Mouse (Mus musculus) 3T3-L1 (cell line): Measurements from ENCODE around the gene Naa50.

Experiments
- DNase-seq: peaks from one replicate; pipeline ENCODE4 v3.0.0-alpha.2; 2015; ENCODE audit warnings: low read depth, low spot score

Naa50 gene

GRCm38 (mm10) chr16:44139536-44140185 is at the start of gene Naa50, which contains the start of gene Atp6v1a:
Gene Naa50 (plus strand): TSS chr16:44139830.
Gene Atp6v1a (minus strand): TSS chr16:44139705.
- DNase-seq, result peak; percentile 94

GRCm38 (mm10) chr16:44099377-44099776 is 40.3 kb upstream of the Naa50 start:
- no peak for DNase-seq

GRCm38 (mm10) chr16:44101181-44101710 is 38.4 kb upstream of the Naa50 start:
- DNase-seq, result no peak

GRCm38 (mm10) chr16:44102925-44103324 is 36.7 kb upstream of the Naa50 start:
- DNase-seq, result no peak

- no peak for DNase-seq
Observed at GRCm38 (mm10) chr16:44103806-44104766, 35.5 kb upstream of the Naa50 start.

- no peak for DNase-seq
Observed at GRCm38 (mm10) chr16:44105211-44105610, 34.4 kb upstream of the Naa50 start.

- DNase-seq, result no peak
Observed at GRCm38 (mm10) chr16:44109002-44109401, 30.6 kb upstream of the Naa50 start.

- DNase-seq, result no peak
Observed at GRCm38 (mm10) chr16:44119753-44120501, 19.7 kb upstream of the Naa50 start.

GRCm38 (mm10) chr16:44122122-44122521 is 17.5 kb upstream of the Naa50 start:
- DNase-seq, result no peak

- DNase-seq, result no peak
Observed at GRCm38 (mm10) chr16:44122574-44122973, 17.1 kb upstream of the Naa50 start.

- DNase-seq, result peak; percentile 83
Observed at GRCm38 (mm10) chr16:44122982-44123725, 16.5 kb upstream of the Naa50 start.

- peak; percentile 39 for DNase-seq
Observed at GRCm38 (mm10) chr16:44123786-44124185, 15.8 kb upstream of the Naa50 start.

GRCm38 (mm10) chr16:44124713-44125112 is 14.9 kb upstream of the Naa50 start:
- no peak for DNase-seq

GRCm38 (mm10) chr16:44125436-44125835 is 14.2 kb upstream of the Naa50 start:
- no peak for DNase-seq

- DNase-seq, result no peak
Observed at GRCm38 (mm10) chr16:44126437-44126836, 13.2 kb upstream of the Naa50 start.

- no peak for DNase-seq
Observed at GRCm38 (mm10) chr16:44132300-44132699, 7.3 kb upstream of the Naa50 start.

GRCm38 (mm10) chr16:44133187-44133586 is 6.4 kb upstream of the Naa50 start:
- DNase-seq, result no peak

- DNase-seq, result peak; percentile 81
Observed at GRCm38 (mm10) chr16:44136511-44137021, 3.1 kb upstream of the Naa50 start.

- DNase-seq, result peak; percentile 41
Observed at GRCm38 (mm10) chr16:44138377-44138978, 1.2 kb upstream of the Naa50 start.

- peak; percentile 97 for DNase-seq
Observed at GRCm38 (mm10) chr16:44138979-44139535, 573 bp upstream of the Naa50 start.
